Mouse (Mus musculus) CD4-positive, CD25-positive, alpha-beta regulatory T cell, adult 4 months (primary cell): ENCODE data around the gene Gm4301. TPM values are rescaled to one million over a fixed set of nuclear protein-coding genes. Genes with fewer than 3 reads are reported as not detected.
"Not testable (repeated sequence)": the region's sequence is repeated elsewhere in the genome, so short reads cannot be mapped to it uniquely, and the experiment has no call there.

Experiments used
- ATAC-seq: one replicate; pipeline ENCODE4 v1.8.0; 2017
- polyA plus RNA-seq, 2 experiments: library from polyadenylated mRNA; unstranded; fragments of 100-300 nt; shearing (Covaris generic); gene quantifications; one replicate each; pipeline ENCODE4 v1.2.1; 2017

Gene Gm4301
- not detected for polyA plus RNA-seq

- not testable (repeated sequence) for ATAC-seq
Measured at GRCm38 (mm10) chr10:100335376-100335775, at the start of gene Gm4301. Gm4301 (plus strand) TSS chr10:100335676.

DNA sequence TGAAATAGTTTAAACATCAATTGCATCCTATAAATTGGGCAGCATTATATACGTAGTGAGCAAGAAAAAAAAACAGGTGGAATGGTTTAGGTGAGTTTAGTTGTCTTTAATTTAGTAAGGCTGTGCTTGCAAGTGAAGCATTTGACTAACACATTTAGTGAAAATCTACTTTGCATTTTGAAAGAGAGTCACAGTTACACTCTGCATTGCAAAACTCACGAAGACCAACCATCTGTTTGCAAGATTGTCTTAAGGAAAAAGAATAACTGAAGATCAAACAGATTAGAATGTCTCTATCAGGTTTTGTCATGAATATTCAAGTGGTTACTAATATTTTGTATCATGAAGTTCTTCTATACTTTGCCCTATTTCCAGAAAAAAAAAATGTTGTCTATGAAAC is 39.4 kb upstream of the Gm4301 start:
- no peak for ATAC-seq

DNA sequence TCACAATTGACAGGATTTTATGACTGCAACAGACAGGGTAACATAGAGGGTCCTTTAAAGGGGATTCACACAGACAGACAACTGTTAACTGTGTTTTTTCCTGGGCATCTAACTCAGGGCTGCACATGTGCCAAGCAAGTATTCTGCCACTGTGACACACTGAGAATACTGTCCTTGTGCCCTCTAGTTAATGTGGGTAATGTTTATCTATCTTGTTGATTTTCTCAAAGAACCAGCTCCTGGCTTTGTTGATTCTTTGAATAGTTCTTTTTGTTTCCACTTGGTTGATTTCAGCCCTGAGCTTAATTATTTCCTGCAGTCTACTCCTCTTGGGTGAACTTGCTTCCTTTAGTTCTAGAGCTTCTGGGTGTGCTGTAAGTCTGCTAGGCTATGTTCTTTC is 35.4 kb upstream of the Gm4301 start:
- ATAC-seq: not testable (repeated sequence)

- not testable (repeated sequence) for ATAC-seq
Measured at GRCm38 (mm10) chr10:100340536-100340935, 5.1 kb downstream of the Gm4301 start, which contains the start of gene Gm4302. Gm4302 (plus strand) TSS chr10:100340836.

DNA sequence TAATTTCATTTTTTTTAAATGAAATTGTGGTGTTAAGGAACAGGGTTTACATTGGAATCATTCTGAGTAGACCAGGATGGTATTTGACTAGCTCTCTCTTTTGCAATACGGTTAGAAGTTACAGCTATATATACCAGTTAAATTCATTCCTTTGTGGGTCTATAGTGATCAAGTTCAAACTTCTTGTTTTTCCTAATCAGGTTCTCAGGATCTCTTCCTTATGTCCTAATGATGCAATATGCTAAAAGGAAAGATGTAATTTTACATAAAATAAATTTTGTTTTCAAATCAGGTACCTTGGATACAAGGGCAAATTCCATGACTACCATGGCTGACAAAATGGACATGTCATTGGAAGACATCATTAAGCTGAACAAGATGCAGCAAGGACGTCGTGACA is 10.2 kb downstream of the Gm4301 start, which contains the start of gene Gm4303:
Gm4303 (plus strand) TSS at position 301 of the 400 bp plus-strand sequence.
- not testable (repeated sequence) for ATAC-seq

DNA sequence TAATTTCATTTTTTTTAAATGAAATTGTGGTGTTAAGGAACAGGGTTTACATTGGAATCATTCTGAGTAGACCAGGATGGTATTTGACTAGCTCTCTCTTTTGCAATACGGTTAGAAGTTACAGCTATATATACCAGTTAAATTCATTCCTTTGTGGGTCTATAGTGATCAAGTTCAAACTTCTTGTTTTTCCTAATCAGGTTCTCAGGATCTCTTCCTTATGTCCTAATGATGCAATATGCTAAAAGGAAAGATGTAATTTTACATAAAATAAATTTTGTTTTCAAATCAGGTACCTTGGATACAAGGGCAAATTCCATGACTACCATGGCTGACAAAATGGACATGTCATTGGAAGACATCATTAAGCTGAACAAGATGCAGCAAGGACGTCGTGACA is 15.3 kb downstream of the Gm4301 start, which contains the start of gene Gm4305:
Gm4305 (plus strand) TSS at position 301 of the 400 bp plus-strand sequence.
- ATAC-seq: not testable (repeated sequence)

- not testable (repeated sequence) for ATAC-seq
Measured at GRCm38 (mm10) chr10:100356841-100357240, 21.4 kb downstream of the Gm4301 start.

- not testable (repeated sequence) for ATAC-seq
Measured at GRCm38 (mm10) chr10:100361038-100361437, 25.6 kb downstream of the Gm4301 start, which contains the start of gene Gm4307. Gm4307 (plus strand) TSS chr10:100361338.

DNA sequence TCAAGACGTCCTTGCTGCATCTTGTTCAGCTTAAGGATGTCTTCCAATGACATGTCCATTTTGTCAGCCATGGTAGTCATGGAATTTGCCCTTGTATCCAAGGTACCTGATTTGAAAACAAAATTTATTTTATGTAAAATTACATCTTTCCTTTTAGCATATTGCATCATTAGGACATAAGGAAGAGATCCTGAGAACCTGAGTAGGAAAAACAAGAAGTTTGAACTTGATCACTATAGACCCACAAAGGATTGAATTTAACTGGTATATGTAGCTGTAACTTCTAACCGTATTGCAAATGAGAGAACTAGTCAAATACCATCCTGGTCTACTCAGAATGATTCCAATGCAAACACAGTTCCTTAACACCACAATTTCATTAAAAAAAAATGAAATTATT is 47.0 kb downstream of the Gm4301 start, which contains the start of gene Gm4312:
Gm4312 (minus strand) TSS at position 101 of the 400 bp plus-strand sequence.
- ATAC-seq: not testable (repeated sequence)

Other genes starting within 250 kb of the Gm4301 start
- not detected for gene Gm4302, start 5.2 kb downstream of the Gm4301 start, polyA plus RNA-seq
- gene Gm4303, start 10.3 kb downstream of the Gm4301 start, polyA plus RNA-seq: not detected
- not detected for gene Gm4305, start 15.4 kb downstream of the Gm4301 start, polyA plus RNA-seq
- gene Gm4307, start 25.7 kb downstream of the Gm4301 start, polyA plus RNA-seq: not detected
- gene Gm4312, start 46.9 kb downstream of the Gm4301 start, polyA plus RNA-seq: not detected
- 1 to 10 TPM; 1.2 to 4.0 TPM for gene Tmtc3, start 151.7 kb downstream of the Gm4301 start, polyA plus RNA-seq
- 1 to 10 TPM; 3.9 to 7.2 TPM for gene Cep290, start 151.9 kb downstream of the Gm4301 start, polyA plus RNA-seq